Mouse (Mus musculus) common myeloid progenitor, adult 5-6 weeks (primary cell): Measurements from ENCODE around the gene Tdrkh. TPM values are rescaled to one million over a fixed set of nuclear protein-coding genes. Genes with fewer than 3 reads are reported as not detected.

Experiments used
- ATAC-seq: replicated peaks from 2 replicates; pipeline ENCODE4 v1.8.0; 2016; ENCODE audit warnings: low read depth, mild to moderate bottlenecking, moderate TSS enrichment, inconsistent platforms; ENCODE audit not compliant: poor library complexity, severe bottlenecking
- total RNA-seq: library from RNA; stranded (forward); fragments of 200-1000, 187-1606 nt; gene quantifications from 2 replicates; pipeline ENCODE4 v1.2.3, GENCODE M21; 2017

Tdrkh gene
- 10.8 and 14.7 TPM in 2 replicates for total RNA-seq

GRCm38 (mm10) chr3:94413031-94413679, at the start of gene Tdrkh:
Gene Tdrkh, plus strand, starts transcription at chr3:94413273.
- ATAC-seq, result peak; percentile 98

GRCm38 (mm10) chr3:94363291-94364153, 49.6 kb upstream of the Tdrkh start:
- peak; percentile 16; the same call in 1 of the 2 replicates for ATAC-seq

GRCm38 (mm10) chr3:94364154-94364526, 48.9 kb upstream of the Tdrkh start:
- ATAC-seq, result no peak

- peak; percentile 90 for ATAC-seq
These were observed 46.3 kb upstream of the Tdrkh start for GRCm38 (mm10) chr3:94366761-94367160.

GRCm38 (mm10) chr3:94367511-94367910, 45.6 kb upstream of the Tdrkh start:
- ATAC-seq, result no peak

GRCm38 (mm10) chr3:94368631-94369030, 44.4 kb upstream of the Tdrkh start:
- no peak for ATAC-seq

- no peak; the same call in 1 of the 2 replicates for ATAC-seq
These were observed 43.4 kb upstream of the Tdrkh start for GRCm38 (mm10) chr3:94369709-94370108.

GRCm38 (mm10) chr3:94371637-94372036, 41.4 kb upstream of the Tdrkh start:
- ATAC-seq, result no peak

GRCm38 (mm10) chr3:94372038-94372437, 41.0 kb upstream of the Tdrkh start:
- ATAC-seq, result no peak

GRCm38 (mm10) chr3:94372641-94373040, 40.4 kb upstream of the Tdrkh start, which contains the start of gene Rorc:
Gene Rorc, plus strand, starts transcription at chr3:94372794.
- no peak for ATAC-seq

- no peak for ATAC-seq
These were observed 40.0 kb upstream of the Tdrkh start for GRCm38 (mm10) chr3:94373090-94373489.

- ATAC-seq, result 0 out of 2 replicates have a peak, but pooled peaks have one; percentile 12
These were observed 39.5 kb upstream of the Tdrkh start for GRCm38 (mm10) chr3:94373597-94374011.

GRCm38 (mm10) chr3:94374636-94375035, 38.4 kb upstream of the Tdrkh start:
- 0 out of 2 replicates have a peak, but pooled peaks have one; percentile 13 for ATAC-seq

- ATAC-seq, result peak; percentile 76
These were observed 37.9 kb upstream of the Tdrkh start for GRCm38 (mm10) chr3:94375146-94375545.

GRCm38 (mm10) chr3:94375861-94376260, 37.2 kb upstream of the Tdrkh start:
- ATAC-seq, result no peak

- ATAC-seq, result no peak
These were observed 35.8 kb upstream of the Tdrkh start for GRCm38 (mm10) chr3:94377028-94377923.

- ATAC-seq, result no peak
These were observed 33.1 kb upstream of the Tdrkh start for GRCm38 (mm10) chr3:94379831-94380510.

- peak; percentile 43 for ATAC-seq
These were observed 30.8 kb upstream of the Tdrkh start for GRCm38 (mm10) chr3:94382308-94382707.

- ATAC-seq, result no peak
These were observed 29.6 kb upstream of the Tdrkh start for GRCm38 (mm10) chr3:94383476-94383875.

- no peak for ATAC-seq
These were observed 26.4 kb upstream of the Tdrkh start for GRCm38 (mm10) chr3:94386671-94387070.
